Comparison of ENCODE assay signal across 8 mouse cellular contexts in genomic region chr13:15462830-15463491, GRCm38 (mm10). TPM values are rescaled to one million over a fixed set of nuclear protein-coding genes. Genes with fewer than 3 reads are reported as not detected.
A peak's percentile ranks its signal among the peaks of the same experiment; 100 is the strongest.
DNase-seq lines count a peak whose midpoint lies in the region; ATAC-seq and TF ChIP-seq lines count a peak whose summit lies in the region.

Gli3 (plus strand) TSS chr13:15463235.

- peak within 1 kb of the TSS; percentile 22 for H3K4me3 ChIP-seq in thymus, adult 2 months (ENCODE audit: control insufficient read depth, insufficient read depth, low read length)
- peak within 1 kb of the TSS; percentile 91 for H3K4me3 ChIP-seq in embryonic facial prominence, embryonic 11.5 days (ENCODE audit: low read depth, low read length)
- H3K4me3 ChIP-seq in heart, adult 2 months: peak within 1 kb of the TSS; percentile 60
- peak within 1 kb of the TSS; percentile 40 for H3K4me3 ChIP-seq in liver, adult 2 months (ENCODE audit: insufficient read depth, low read depth, low read length)
- peak within 1 kb of the TSS; percentile 65 for H3K4me3 ChIP-seq in myocyte

- TF ChIP-seq EP300 in heart, adult 2 months (IDR thresholded peaks at IDR 0.05; ENCODE audit: insufficient read depth, low read depth, low read length): no peak

- peak within 1 kb of the TSS; percentile 96 for H3K9ac ChIP-seq in embryonic facial prominence, embryonic 11.5 days (replicated peaks; ENCODE audit: low read length)
- H3K9ac ChIP-seq in heart, adult 2 months (ENCODE audit: low read depth, low read length): peak within 1 kb of the TSS; percentile 87
- peak within 1 kb of the TSS; percentile 23 for H3K9ac ChIP-seq in liver, adult 2 months (ENCODE audit: low read depth, low read length)

- intact Hi-C loops in heart, adult 2 months (cut with DNase I): loop anchor here (10.0 kb wide), 1 partner anchor 132 kb away; no protein-coding TSS in a partner anchor

- H3K79me2 ChIP-seq in heart, adult 2 months (replicated peaks; ENCODE audit: control insufficient read depth, insufficient read depth, low read length): no peaks in the 10 kb centered on the region
- no peaks in the 10 kb centered on the region for H3K79me2 ChIP-seq in liver, adult 2 months (ENCODE audit: control insufficient read depth, insufficient read depth, low read length)
- H3K79me2 ChIP-seq in myocyte (ENCODE audit: control insufficient read depth, insufficient read depth): peaks cover 39% of the 10 kb centered on the region

- no peaks in the 10 kb centered on the region for H3K9me3 ChIP-seq in embryonic facial prominence, embryonic 11.5 days (replicated peaks; ENCODE audit: control insufficient read depth, low read length)

- peak; percentile 95 for ATAC-seq in embryonic facial prominence, embryonic 11.5 days (replicated peaks; ENCODE audit: insufficient number of reproducible peaks, low FRiP score, low TSS enrichment, low read depth)

- 1% methylated on average over 61 of the region's 76 CpGs for WGBS in thymus, adult 2 months
- WGBS in embryonic facial prominence, embryonic 11.5 days: under 1% methylated on average over 35 of the region's 76 CpGs
- WGBS in heart, adult 2 months: under 1% methylated on average over 51 of the region's 76 CpGs
- WGBS in liver, adult 2 months: 1% methylated on average over 66 of the region's 76 CpGs

- DNase-seq in thymus, adult 2 months: no peak
- no peak for DNase-seq in thymus, postnatal 0 days (ENCODE audit: low spot score)
- DNase-seq in embryonic facial prominence, embryonic 11.5 days (ENCODE audit: low spot score): peak; percentile 87
- DNase-seq in heart, adult 2 months: peak; percentile 78 to 81
- DNase-seq in kidney, adult 18-20 months: peak; percentile 35
- no peak for DNase-seq in liver, adult 2 months (ENCODE audit: extremely low read depth, low read depth, low spot score)
- DNase-seq in urinary bladder, adult 2 months (ENCODE audit: low spot score): peak; percentile 50

- no peak for TF ChIP-seq CTCF in thymus, adult 2 months (IDR thresholded peaks at IDR 0.05; ENCODE audit: borderline replicate concordance, control insufficient read depth, extremely low read depth, insufficient read depth, low read length, poor library complexity)
- no peak for TF ChIP-seq CTCF in heart, adult 2 months (IDR thresholded peaks at IDR 0.05)
- TF ChIP-seq CTCF in liver, adult 2 months (IDR thresholded peaks at IDR 0.05; ENCODE audit: low read depth, low read length): no peak

- H3K36me3 ChIP-seq in thymus, adult 2 months (ENCODE audit: control insufficient read depth, insufficient read depth, low read length): no peaks in the 10 kb centered on the region
- no peaks in the 10 kb centered on the region for H3K36me3 ChIP-seq in embryonic facial prominence, embryonic 11.5 days (replicated peaks; ENCODE audit: control insufficient read depth, insufficient read depth, low read depth, low read length)
- no peaks in the 10 kb centered on the region for H3K36me3 ChIP-seq in heart, adult 2 months (ENCODE audit: control insufficient read depth, insufficient read depth, low read length)
- no peaks in the 10 kb centered on the region for H3K36me3 ChIP-seq in liver, adult 2 months (ENCODE audit: control insufficient read depth, insufficient read depth, low read length)
- no peaks in the 10 kb centered on the region for H3K36me3 ChIP-seq in myocyte (ENCODE audit: control insufficient read depth, insufficient read depth)

- peaks cover 6% of the 10 kb centered on the region; the same call in 1 of the 2 replicates for H3K27me3 ChIP-seq in thymus, adult 2 months (ENCODE audit: control insufficient read depth, insufficient read depth, low read length)
- no peaks in the 10 kb centered on the region for H3K27me3 ChIP-seq in embryonic facial prominence, embryonic 11.5 days (ENCODE audit: control insufficient read depth, insufficient read depth, low read length)
- no peaks in the 10 kb centered on the region for H3K27me3 ChIP-seq in heart, adult 2 months (ENCODE audit: control insufficient read depth, insufficient read depth, low read length)
- peaks cover 9% of the 10 kb centered on the region; the same call in 1 of the 2 replicates for H3K27me3 ChIP-seq in liver, adult 2 months (ENCODE audit: control insufficient read depth, insufficient read depth, low read length)
- no peaks in the 10 kb centered on the region for H3K27me3 ChIP-seq in myocyte (ENCODE audit: control insufficient read depth, insufficient read depth, insufficient read length)

- peak within 1 kb of the TSS; percentile 61 for H3K4me2 ChIP-seq in embryonic facial prominence, embryonic 11.5 days (ENCODE audit: low read depth, low read length)
- peak within 1 kb of the TSS; percentile 89 for H3K4me2 ChIP-seq in myocyte (ENCODE audit: low read depth)

- no peak within 1 kb of the TSS for H3K27ac ChIP-seq in thymus, adult 2 months (ENCODE audit: control insufficient read depth, insufficient read depth, low read length)
- peak within 1 kb of the TSS; percentile 99 for H3K27ac ChIP-seq in embryonic facial prominence, embryonic 11.5 days (replicated peaks; ENCODE audit: low read depth, low read length)
- H3K27ac ChIP-seq in heart, adult 2 months: peak within 1 kb of the TSS; percentile 60
- H3K27ac ChIP-seq in liver, adult 2 months (replicated peaks; ENCODE audit: insufficient read depth, low read depth, low read length): no peak within 1 kb of the TSS

- H3ac ChIP-seq in myocyte (ENCODE audit: control insufficient read depth, insufficient read length): peak within 1 kb of the TSS; percentile 67

- H3K4me1 ChIP-seq in thymus, adult 2 months (replicated peaks; ENCODE audit: control insufficient read depth, insufficient read depth, low read length): no peaks in the 10 kb centered on the region
- H3K4me1 ChIP-seq in embryonic facial prominence, embryonic 11.5 days (ENCODE audit: control insufficient read depth, insufficient read depth, low read length): no peaks in the 10 kb centered on the region
- H3K4me1 ChIP-seq in heart, adult 2 months (ENCODE audit: control insufficient read depth, insufficient read depth, low read length): no peaks in the 10 kb centered on the region; the same call in 1 of the 2 replicates
- H3K4me1 ChIP-seq in liver, adult 2 months (ENCODE audit: control insufficient read depth, insufficient read depth, low read length): no peaks in the 10 kb centered on the region

- TF ChIP-seq POLR2A in thymus, adult 2 months (IDR thresholded peaks at IDR 0.05; ENCODE audit: control insufficient read depth, extremely low read depth, insufficient read depth, low read length, poor library complexity): no peak
- no peak for TF ChIP-seq POLR2A in heart, adult 2 months (IDR thresholded peaks at IDR 0.05; ENCODE audit: insufficient read depth, low read depth, low read length)
- TF ChIP-seq POLR2A in liver, adult 2 months (IDR thresholded peaks at IDR 0.05; ENCODE audit: extremely low read depth, insufficient read depth, low read length): no peak
- TF ChIP-seq POLR2A in myocyte (IDR thresholded peaks at IDR 0.05; ENCODE audit: insufficient read length, low read depth): peak; percentile 71

TF ChIP-seq in myocyte, 11 proteins besides CTCF, POLR2A, EP300 and RAD21:
- TF ChIP-seq MYOG (IDR thresholded peaks at IDR 0.05; ENCODE audit: control insufficient read depth in 1 of 3, insufficient read depth in 1 of 3, insufficient read length in 2 of 3, low read depth in 2 of 3) (peak in 1 of 3 experiments; percentile 20), POLR2AphosphoS2 (IDR thresholded peaks at IDR 0.05; ENCODE audit: insufficient read length, low read depth) (peak; percentile 76), REST (IDR thresholded peaks at IDR 0.05; ENCODE audit: insufficient read depth, insufficient read length) (no peak), MYOD1 (IDR thresholded peaks at IDR 0.05; ENCODE audit: control insufficient read depth in 1 of 3, insufficient read length in 2 of 3, low read depth in 2 of 3) (peak in 1 of 3 experiments; percentile 34)

RNA-seq across cellular contexts. Expression of gene Gli3, which starts in this region (rescaled TPM):
- 2.1 and 2.3 TPM in 2 replicates for polyA plus RNA-seq in thymus, adult 2 months (2012; rRNA removed)
- polyA plus RNA-seq in thymus, postnatal 0 days (2015; fragmentation: Nextera tagmentation; extraction: Ambion mirVana): 2.1 and 2.5 TPM in 2 replicates
- 31.9 and 32.6 TPM in 2 replicates for polyA plus RNA-seq in embryonic facial prominence, embryonic 11.5 days (2014; fragmentation: Nextera tagmentation; extraction: Ambion mirVana)
- 1 to 10 TPM; 1.8 to 1.9 TPM for total RNA-seq in heart, adult 2 months (2021)
- polyA plus RNA-seq in heart, adult 2 months (2012; rRNA removed): 1.3 and 2.5 TPM in 2 replicates
- total RNA-seq in liver, adult 2 months (2014; rRNA removed): 0.27 and 0.37 TPM in 2 replicates
- polyA plus RNA-seq in liver, adult 2 months (2012; rRNA removed): 0.15 and 0.16 TPM in 2 replicates
- polyA plus RNA-seq in myocyte (2012; fragmentation: generic; extraction: Trizol): 3.9 TPM
- 5.1 and 8.1 TPM in 2 replicates for polyA plus RNA-seq in urinary bladder, adult 2 months (2012; rRNA removed)

Comparison
In these comparisons a context has a peak if more than half of its experiments do, and no peak if none do; other contexts are left out.
1. DNase-seq: peak in embryonic facial prominence, embryonic 11.5 days (single experiment), heart, adult 2 months (2 of 2), kidney, adult 18-20 months (single experiment) and urinary bladder, adult 2 months (single experiment); none in thymus, adult 2 months (single experiment), thymus, postnatal 0 days (single experiment) and liver, adult 2 months (single experiment).
2. H3K27ac ChIP-seq: peak in embryonic facial prominence, embryonic 11.5 days (single experiment) and heart, adult 2 months (single experiment); none in thymus, adult 2 months (single experiment) and liver, adult 2 months (single experiment).
3. H3K4me3 ChIP-seq: peak in every context shown above with its lines; median percentile 91 in embryonic facial prominence, embryonic 11.5 days; 65 in myocyte; 60 in heart, adult 2 months; 40 in liver, adult 2 months; 22 in thymus, adult 2 months.
4. H3K9ac ChIP-seq: peak in every context shown above with its lines; median percentile 96 in embryonic facial prominence, embryonic 11.5 days; 87 in heart, adult 2 months; 23 in liver, adult 2 months.